In the genomic region with DNA sequence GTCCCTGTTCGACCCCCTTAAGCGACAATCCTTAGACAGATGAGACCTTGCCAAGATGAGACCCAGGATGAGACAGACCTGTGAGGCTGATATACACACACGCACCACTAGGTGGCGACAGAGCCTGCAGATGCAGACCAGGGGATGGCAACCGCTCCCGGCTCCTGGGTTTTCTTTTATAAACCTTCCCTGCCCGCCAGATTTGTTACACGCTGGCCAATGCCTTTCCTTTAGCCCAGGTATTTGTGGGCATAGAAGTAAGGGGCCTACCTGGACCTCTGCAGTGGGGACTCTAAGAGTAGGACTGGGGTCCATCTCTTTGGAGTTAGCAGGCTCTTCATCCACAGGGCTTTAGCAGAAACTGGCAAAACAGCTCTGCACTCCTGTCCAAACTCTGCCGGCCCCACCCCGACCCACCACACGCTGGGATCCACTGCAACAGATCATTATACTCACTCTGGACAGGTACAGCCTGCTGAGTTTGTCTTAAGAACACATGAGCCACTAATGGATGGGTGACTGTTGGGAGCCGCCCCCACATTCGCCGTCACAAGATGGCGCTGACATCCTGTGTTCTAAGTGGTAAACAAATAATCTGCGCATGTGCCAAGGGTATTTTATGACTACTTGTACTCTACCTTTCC, we compare ENCODE assay signal across 8 mouse cellular contexts.
DNase-seq lines count a peak whose midpoint lies in the region; ATAC-seq and TF ChIP-seq lines count a peak whose summit lies in the region.

No protein-coding gene starts in this region.

- H3K9ac ChIP-seq in forebrain, embryonic 11.5 days (ENCODE audit: low read length), result peak overlapping the region; percentile 40; the same call in 1 of the 2 replicates
- H3K9ac ChIP-seq in heart, embryonic 15.5 days, result peak overlapping the region; percentile 41; the same call in 1 of the 2 replicates
- peak overlapping the region; percentile 60 for H3K9ac ChIP-seq in liver, postnatal 0 days (replicated peaks)
- H3K9ac ChIP-seq in neural tube, embryonic 14.5 days (replicated peaks; ENCODE audit: low read depth, low read length), result peak overlapping the region; percentile 56; the same call in 1 of the 2 replicates

- peak; percentile 58 for ATAC-seq in CD4-positive, CD25-positive, alpha-beta regulatory T cell, adult 4 months
- peak; percentile 61 for ATAC-seq in forebrain, embryonic 11.5 days (replicated peaks; ENCODE audit: low FRiP score)
- ATAC-seq in heart, embryonic 15.5 days (replicated peaks; ENCODE audit: insufficient number of reproducible peaks, insufficient read depth, low FRiP score, low read depth), result peak; percentile 48
- peak; percentile 85 for ATAC-seq in liver, postnatal 0 days
- ATAC-seq in neural tube, embryonic 14.5 days (ENCODE audit: low read depth), result peak; percentile 76

- H3K9me3 ChIP-seq in forebrain, embryonic 11.5 days (ENCODE audit: control insufficient read depth, low read length), result no peaks in the 10 kb centered on the region
- H3K9me3 ChIP-seq in heart, embryonic 15.5 days (replicated peaks), result no peaks in the 10 kb centered on the region
- H3K9me3 ChIP-seq in liver, postnatal 0 days (ENCODE audit: low read length), result no peaks in the 10 kb centered on the region
- no peaks in the 10 kb centered on the region for H3K9me3 ChIP-seq in neural tube, embryonic 14.5 days (ENCODE audit: control insufficient read depth, low read length)

- TF ChIP-seq EP300 in liver, postnatal 0 days (IDR thresholded peaks at IDR 0.05; ENCODE audit: low read depth), result no peak

- DNase-seq in brain, adult 2 months (ENCODE audit: low read depth, low spot score), result peak; percentile 82
- DNase-seq in forebrain, embryonic 11.5 days (ENCODE audit: low spot score), result peak; percentile 92
- peak; percentile 85 for DNase-seq in kidney, postnatal 10 days
- DNase-seq in liver, postnatal 0 days, result peak; percentile 86

- peak; percentile 96 for TF ChIP-seq CTCF in liver, postnatal 0 days (IDR thresholded peaks at IDR 0.05; ENCODE audit: low read depth)
- peak; percentile 87; the same call in 1 of the 2 replicates for TF ChIP-seq CTCF in testis, adult 2 months (IDR thresholded peaks at IDR 0.05; ENCODE audit: control insufficient read depth, insufficient read depth, insufficient replicate concordance, low read depth, low read length)

- H3K36me3 ChIP-seq in forebrain, embryonic 11.5 days (ENCODE audit: control insufficient read depth, insufficient read depth, low read length), result no peaks in the 10 kb centered on the region
- no peaks in the 10 kb centered on the region for H3K36me3 ChIP-seq in heart, embryonic 15.5 days
- H3K36me3 ChIP-seq in liver, postnatal 0 days (replicated peaks; ENCODE audit: insufficient read depth, low read length), result no peaks in the 10 kb centered on the region
- H3K36me3 ChIP-seq in neural tube, embryonic 14.5 days (ENCODE audit: control insufficient read depth, insufficient read depth, low read length), result no peaks in the 10 kb centered on the region
- no peaks in the 10 kb centered on the region for H3K36me3 ChIP-seq in testis, adult 2 months (ENCODE audit: control insufficient read depth, insufficient read depth, low read length)

- no peaks in the 10 kb centered on the region for H3K27me3 ChIP-seq in forebrain, embryonic 11.5 days (ENCODE audit: control insufficient read depth, insufficient read depth, low read length)
- H3K27me3 ChIP-seq in heart, embryonic 15.5 days, result no peaks in the 10 kb centered on the region
- H3K27me3 ChIP-seq in liver, postnatal 0 days (ENCODE audit: insufficient read depth, low read length), result no peaks in the 10 kb centered on the region
- no peaks in the 10 kb centered on the region for H3K27me3 ChIP-seq in neural tube, embryonic 14.5 days (ENCODE audit: control insufficient read depth, insufficient read depth, low read length)
- H3K27me3 ChIP-seq in testis, adult 2 months (ENCODE audit: control insufficient read depth, insufficient read depth, low read length), result no peaks in the 10 kb centered on the region

- peak overlapping the region; percentile 61 for H3K4me2 ChIP-seq in forebrain, embryonic 11.5 days (ENCODE audit: low read depth, low read length, severe bottlenecking)
- peak overlapping the region; percentile 59 for H3K4me2 ChIP-seq in heart, embryonic 15.5 days
- H3K4me2 ChIP-seq in liver, postnatal 0 days (ENCODE audit: low read depth, low read length), result peak overlapping the region; percentile 69
- H3K4me2 ChIP-seq in neural tube, embryonic 14.5 days (ENCODE audit: low read depth, low read length), result peak overlapping the region; percentile 55

- peak overlapping the region; percentile 58; the same call in 1 of the 2 replicates for H3K27ac ChIP-seq in forebrain, embryonic 11.5 days (ENCODE audit: low read depth, low read length)
- peak overlapping the region; percentile 78 for H3K27ac ChIP-seq in heart, embryonic 15.5 days
- H3K27ac ChIP-seq in liver, postnatal 0 days (ENCODE audit: low read depth), result peak overlapping the region; percentile 79
- peak overlapping the region; percentile 82 for H3K27ac ChIP-seq in neural tube, embryonic 14.5 days (ENCODE audit: low read depth, low read length)
- H3K27ac ChIP-seq in testis, adult 2 months (ENCODE audit: control insufficient read depth, insufficient read depth, low read depth, low read length), result peak overlapping the region; percentile 80

- H3K4me3 ChIP-seq in forebrain, embryonic 11.5 days (ENCODE audit: low read depth, low read length), result peak overlapping the region; percentile 45
- peak overlapping the region; percentile 56 for H3K4me3 ChIP-seq in heart, embryonic 15.5 days
- H3K4me3 ChIP-seq in liver, postnatal 0 days (ENCODE audit: low read depth, low read length), result peak overlapping the region; percentile 60
- H3K4me3 ChIP-seq in neural tube, embryonic 14.5 days (ENCODE audit: low read depth, low read length), result peak overlapping the region; percentile 43
- peak overlapping the region; percentile 87 for H3K4me3 ChIP-seq in testis, adult 2 months (ENCODE audit: control insufficient read depth, low read depth, low read length)

- peaks cover 12% of the 10 kb centered on the region for H3K4me1 ChIP-seq in forebrain, embryonic 11.5 days (replicated peaks; ENCODE audit: control insufficient read depth, insufficient read depth, low read length)
- H3K4me1 ChIP-seq in heart, embryonic 15.5 days (replicated peaks), result peaks cover 12% of the 10 kb centered on the region
- H3K4me1 ChIP-seq in liver, postnatal 0 days (ENCODE audit: insufficient read depth), result peaks cover 8% of the 10 kb centered on the region; the same call in 1 of the 2 replicates
- peaks cover 7% of the 10 kb centered on the region; the same call in 1 of the 2 replicates for H3K4me1 ChIP-seq in neural tube, embryonic 14.5 days (ENCODE audit: control insufficient read depth, insufficient read depth, low read length)
- peaks cover 8% of the 10 kb centered on the region for H3K4me1 ChIP-seq in testis, adult 2 months (ENCODE audit: control insufficient read depth, insufficient read depth, low read length)

- no peak for TF ChIP-seq POLR2A in testis, adult 2 months (IDR thresholded peaks at IDR 0.05; ENCODE audit: control insufficient read depth, low read depth, low read length)

- WGBS in forebrain, embryonic 11.5 days, result 27% methylated on average over 15 of the region's 16 CpGs
- WGBS in heart, embryonic 15.5 days, result 27% methylated on average over 16 of the region's 16 CpGs
- WGBS in liver, postnatal 0 days (ENCODE audit: insufficient replicate concordance), result 26% methylated on average over 15 of the region's 16 CpGs
- 19% methylated on average over 15 of the region's 16 CpGs for WGBS in neural tube, embryonic 14.5 days

Comparison
In these comparisons a context has a peak if more than half of its experiments do, and no peak if none do; other contexts are left out.
1. Peak in every context shown above with its lines: DNase-seq, ATAC-seq, H3K4me3 ChIP-seq and H3K27ac ChIP-seq.